ENCODE assay signal across 10 mouse cellular contexts in the genomic region with DNA sequence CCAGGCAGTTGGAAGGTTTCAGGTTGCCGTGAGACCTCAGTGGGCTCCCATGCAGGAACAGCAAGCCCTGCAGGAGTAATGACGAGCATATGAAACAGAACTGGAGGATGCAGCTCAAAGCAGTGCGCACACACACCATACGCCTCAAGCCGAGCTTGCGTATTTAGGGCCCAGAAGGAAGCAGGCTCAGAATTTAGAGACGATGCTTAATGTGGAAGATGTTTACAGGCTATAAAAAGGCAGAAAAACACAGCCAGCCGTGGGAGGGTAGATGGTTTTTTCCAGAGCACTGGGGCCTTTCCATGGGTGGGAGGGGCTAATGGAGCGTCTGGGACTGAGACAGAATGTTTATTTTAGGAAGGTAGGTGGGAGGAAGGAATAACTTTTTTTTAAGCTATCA. TPM values are rescaled to one million over a fixed set of nuclear protein-coding genes. Genes with fewer than 3 reads are reported as not detected.
DNase-seq lines count a peak whose midpoint lies in the region; ATAC-seq lines count a peak whose summit lies in the region.
"Had no signal": no experiment of that assay in that cellular context is flagged by ENCODE, and none has a peak within 500 bp of the region (broad histone marks: within the 10 kb centered on the region; RNA-seq: fewer than 3 reads in every experiment).

No protein-coding gene starts in this region.

- 79% methylated on average over 9 of the region's 9 CpGs for WGBS in liver, embryonic 13.5 days (ENCODE audit: insufficient replicate concordance)

- peak overlapping the region; percentile 96; the same call in 1 of the 2 replicates for H3K27ac ChIP-seq in liver, embryonic 13.5 days

- ATAC-seq in liver, embryonic 13.5 days (ENCODE audit: low read depth): no peak

- peaks cover 45% of the 10 kb centered on the region for H3K4me1 ChIP-seq in liver, embryonic 13.5 days (replicated peaks)

- H3K9me3 ChIP-seq in liver, embryonic 13.5 days (replicated peaks): no peaks in the 10 kb centered on the region

- no peak overlapping the region for H3K9ac ChIP-seq in liver, embryonic 13.5 days

- 0 out of 2 replicates have a peak, but pooled peaks cover 2% of the 10 kb centered on the region for H3K27me3 ChIP-seq in liver, embryonic 13.5 days

- peak overlapping the region; percentile 85 for H3K4me2 ChIP-seq in liver, embryonic 13.5 days

- DNase-seq in ovary, postnatal 14 days (ENCODE audit: low spot score): peak; percentile 31
- no peak for DNase-seq in ovary, postnatal 36 days (ENCODE audit: low spot score)
- peak; percentile 59 to 84 for DNase-seq in layer of hippocampus, adult 18-20 months (ENCODE audit: low spot score in 2 of 2)
- DNase-seq in liver, embryonic 13.5 days: no peak
- DNase-seq in embryo, embryonic 11 days: no peak
- DNase-seq in urinary bladder, adult 2 months (ENCODE audit: low spot score): no peak
- no peak for DNase-seq in thymus, postnatal 4 days

- no peaks in the 10 kb centered on the region for H3K36me3 ChIP-seq in liver, embryonic 13.5 days

- H3K4me3 ChIP-seq in liver, embryonic 13.5 days (replicated peaks): no peak overlapping the region; the same call in 1 of the 2 replicates

RNA-seq across cellular contexts. Expression of a gene that starts 23.7 kb away (rescaled TPM):
- total RNA-seq in layer of hippocampus, adult 18-20 months (2021): under 1 TPM; 0.89 to 0.99 TPM
- not detected in 2 replicates for polyA plus RNA-seq in liver, embryonic 13.5 days (2015; fragmentation: Nextera tagmentation; extraction: Ambion mirVana)
- polyA plus RNA-seq in urinary bladder, adult 2 months (2012; rRNA removed): 0.14 and 0.22 TPM in 2 replicates
- polyA plus RNA-seq: forebrain, embryonic 11.5 days; heart, embryonic 11.5 days had no signal

RNA-seq across cellular contexts. Expression of a gene that starts 34.4 kb away (rescaled TPM):
- total RNA-seq in layer of hippocampus, adult 18-20 months (2021): 10 to 100 TPM; 34.4 to 34.9 TPM
- polyA plus RNA-seq in liver, embryonic 13.5 days (2015; fragmentation: Nextera tagmentation; extraction: Ambion mirVana): 116 and 134 TPM in 2 replicates
- polyA plus RNA-seq in urinary bladder, adult 2 months (2012; rRNA removed): 47.9 and 50.6 TPM in 2 replicates

RNA-seq across cellular contexts. Expression of a gene that starts 36.8 kb away (rescaled TPM):
- total RNA-seq in layer of hippocampus, adult 18-20 months (2021): under 1 TPM in 1 of 2 experiments, not detected in 1; 0.47 TPM
- polyA plus RNA-seq in liver, embryonic 13.5 days (2015; fragmentation: Nextera tagmentation; extraction: Ambion mirVana): not detected in 2 replicates
- polyA plus RNA-seq in urinary bladder, adult 2 months (2012; rRNA removed): 0.29 and 0.50 TPM in 2 replicates
- total RNA-seq: MEL had no signal
- polyA plus RNA-seq: forebrain, embryonic 11.5 days; heart, embryonic 11.5 days had no signal

Comparison
In these comparisons a context has a peak if more than half of its experiments do, and no peak if none do; other contexts are left out.
1. DNase-seq: peak in ovary, postnatal 14 days (single experiment) and layer of hippocampus, adult 18-20 months (2 of 2); none in ovary, postnatal 36 days (single experiment), liver, embryonic 13.5 days (single experiment), embryo, embryonic 11 days (single experiment), urinary bladder, adult 2 months (single experiment) and thymus, postnatal 4 days (single experiment).